Mouse (Mus musculus): Measurements from ENCODE around the gene Itpr2.

DNA sequence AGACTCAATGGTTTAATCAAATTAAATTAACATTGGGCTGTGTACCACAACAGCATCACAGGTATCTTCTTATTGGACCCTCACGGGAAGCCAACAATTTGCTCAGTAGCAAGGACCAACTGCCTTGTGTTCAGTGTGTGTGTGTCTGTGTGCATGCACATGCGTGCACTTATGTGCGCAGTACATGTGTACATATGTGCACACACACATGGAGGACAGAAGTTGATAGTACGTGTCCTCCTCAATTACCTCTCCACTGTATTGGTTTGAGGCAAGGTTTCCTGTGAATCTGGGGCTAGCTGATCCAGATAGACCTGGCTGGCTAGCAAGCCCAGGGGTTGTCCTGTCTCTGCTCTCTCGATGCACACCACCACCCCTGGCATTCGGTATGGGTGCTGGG, 246.4 kb downstream of the Itpr2 start:
- TF ChIP-seq CTCF (IDR thresholded peaks at IDR 0.05; ENCODE audit: low read depth), result no peak
- TF ChIP-seq EP300 (optimal IDR thresholded peaks at IDR 0.05), result no peak

Data from stomach, postnatal 0 days (tissue).